Mouse (Mus musculus): ENCODE data around the gene Fam198a. TPM values are rescaled to one million over a fixed set of nuclear protein-coding genes. Genes with fewer than 3 reads are reported as not detected.
A peak's percentile ranks its signal among the peaks of the same experiment; 100 is the strongest.

Gene Fam198a
- 0.45 and 0.54 TPM in 2 replicates for polyA plus RNA-seq (2014; fragmentation: Nextera tagmentation; extraction: Ambion mirVana)

- peak within 1 kb of the TSS; percentile 5; the same call in 1 of the 2 replicates for H3K4me3 ChIP-seq (ENCODE audit: low read depth, low read length)
- ATAC-seq (ENCODE audit: insufficient number of reproducible peaks, low FRiP score, low TSS enrichment, low read depth) (peak; percentile 75), DNase-seq (ENCODE audit: low spot score) (peak; percentile 51)
- H3K9ac ChIP-seq (ENCODE audit: low read length) = no peak within 1 kb of the TSS; the same call in 1 of the 2 replicates
- H3K36me3 ChIP-seq (ENCODE audit: control insufficient read depth, insufficient read depth, low read length) = no peaks in the 10 kb centered on the region
- no peaks in the 10 kb centered on the region for H3K4me1 ChIP-seq (ENCODE audit: control insufficient read depth, insufficient read depth, low read length)
- no peaks in the 10 kb centered on the region for H3K27me3 ChIP-seq (ENCODE audit: control insufficient read depth, insufficient read depth, low read length)
- WGBS = 14% methylated on average over 14 of the region's 14 CpGs
- H3K4me2 ChIP-seq (ENCODE audit: low read depth, severe bottlenecking) = peak within 1 kb of the TSS; percentile 31
- no peak within 1 kb of the TSS for H3K27ac ChIP-seq (replicated peaks; ENCODE audit: low read depth, low read length)
- H3K9me3 ChIP-seq (ENCODE audit: control insufficient read depth, low read length) = no peaks in the 10 kb centered on the region
Observed at GRCm38 (mm10) chr9:121950418-121951113, at the start of gene Fam198a. Gene Fam198a, plus strand, starts transcription at chr9:121950988.

- Histone ChIP-seq H3K4me1 (ENCODE audit: control insufficient read depth, insufficient read depth, low read length) (no peaks in the 10 kb centered on the region), H3K9me3 (ENCODE audit: control insufficient read depth, low read length) (no peaks in the 10 kb centered on the region), H3K4me2 (ENCODE audit: low read depth, severe bottlenecking) (no peak overlapping the region), H3K4me3 (ENCODE audit: low read depth, low read length) (no peak overlapping the region), H3K27ac (replicated peaks; ENCODE audit: low read depth, low read length) (no peak overlapping the region), H3K36me3 (ENCODE audit: control insufficient read depth, insufficient read depth, low read length) (no peaks in the 10 kb centered on the region), H3K9ac (ENCODE audit: low read length) (no peak overlapping the region), H3K27me3 (ENCODE audit: control insufficient read depth, insufficient read depth, low read length) (no peaks in the 10 kb centered on the region)
- 77% methylated on average over 5 of the region's 5 CpGs for WGBS
- ATAC-seq (ENCODE audit: insufficient number of reproducible peaks, low FRiP score, low TSS enrichment, low read depth) = no peak
- no peak for DNase-seq (ENCODE audit: low spot score)
Observed at GRCm38 (mm10) chr9:121901710-121902700, 48.8 kb upstream of the Fam198a start.

GRCm38 (mm10) chr9:121903476-121904305, 47.1 kb upstream of the Fam198a start:
- H3K36me3 ChIP-seq (ENCODE audit: control insufficient read depth, insufficient read depth, low read length) = no peaks in the 10 kb centered on the region
- DNase-seq (ENCODE audit: low spot score) (no peak), ATAC-seq (ENCODE audit: insufficient number of reproducible peaks, low FRiP score, low TSS enrichment, low read depth) (no peak)
- no peak overlapping the region for H3K27ac ChIP-seq (replicated peaks; ENCODE audit: low read depth, low read length)
- no peak overlapping the region for H3K4me2 ChIP-seq (ENCODE audit: low read depth, severe bottlenecking)
- H3K9ac ChIP-seq (ENCODE audit: low read length) = no peak overlapping the region
- no peaks in the 10 kb centered on the region for H3K27me3 ChIP-seq (ENCODE audit: control insufficient read depth, insufficient read depth, low read length)
- H3K4me1 ChIP-seq (ENCODE audit: control insufficient read depth, insufficient read depth, low read length) = no peaks in the 10 kb centered on the region
- H3K9me3 ChIP-seq (ENCODE audit: control insufficient read depth, low read length) = no peaks in the 10 kb centered on the region
- WGBS = 82% methylated on average over 8 of the region's 8 CpGs
- no peak overlapping the region for H3K4me3 ChIP-seq (ENCODE audit: low read depth, low read length)

DNA sequence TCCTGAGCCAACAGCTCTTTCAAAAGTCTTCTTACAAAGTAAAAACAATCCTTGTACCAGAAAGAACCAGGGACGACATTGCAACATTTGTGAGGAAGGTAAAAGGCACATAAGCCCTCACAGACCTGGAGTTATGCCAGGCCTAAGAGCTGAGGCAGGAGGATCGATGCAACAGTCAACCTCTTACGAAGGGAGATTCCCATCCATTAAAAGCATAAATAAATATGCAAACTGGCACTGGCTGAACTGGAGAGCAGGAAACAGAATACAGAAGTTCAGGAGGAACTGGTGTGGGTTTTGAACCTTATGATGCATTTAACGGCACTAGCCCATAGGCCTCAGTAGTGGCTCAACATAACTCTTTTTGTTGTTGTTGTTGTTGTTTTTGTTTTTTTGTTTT, 46.5 kb upstream of the Fam198a start:
- WGBS = 93% methylated on average over 4 of the region's 4 CpGs
- Histone ChIP-seq H3K27ac (replicated peaks; ENCODE audit: low read depth, low read length) (no peak overlapping the region), H3K27me3 (ENCODE audit: control insufficient read depth, insufficient read depth, low read length) (no peaks in the 10 kb centered on the region), H3K9me3 (ENCODE audit: control insufficient read depth, low read length) (no peaks in the 10 kb centered on the region), H3K4me1 (ENCODE audit: control insufficient read depth, insufficient read depth, low read length) (no peaks in the 10 kb centered on the region), H3K9ac (ENCODE audit: low read length) (no peak overlapping the region), H3K36me3 (ENCODE audit: control insufficient read depth, insufficient read depth, low read length) (no peaks in the 10 kb centered on the region), H3K4me3 (ENCODE audit: low read depth, low read length) (no peak overlapping the region), H3K4me2 (ENCODE audit: low read depth, severe bottlenecking) (no peak overlapping the region)
- ATAC-seq (ENCODE audit: insufficient number of reproducible peaks, low FRiP score, low TSS enrichment, low read depth) (no peak), DNase-seq (ENCODE audit: low spot score) (no peak)

DNA sequence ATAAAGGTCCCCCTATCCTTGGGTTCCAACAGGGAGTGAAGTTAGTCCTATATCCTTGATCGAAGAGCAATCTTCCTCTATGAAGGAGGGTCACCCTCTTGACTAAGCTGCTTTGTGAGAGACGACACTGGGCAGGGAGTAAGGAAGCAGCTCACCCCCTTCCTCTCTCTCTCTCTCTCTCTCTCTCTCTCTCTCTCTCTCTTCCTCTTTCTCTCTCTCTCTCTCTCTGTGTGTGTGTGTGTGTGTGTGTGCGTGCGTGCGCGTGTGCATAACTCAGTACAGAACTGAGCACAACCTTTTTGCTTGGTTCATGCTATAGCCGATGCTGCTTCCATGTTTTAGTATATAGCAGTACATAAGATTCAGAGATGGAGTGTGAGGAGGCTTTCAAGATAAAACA, 45.8 kb upstream of the Fam198a start:
- Histone ChIP-seq H3K9me3 (ENCODE audit: control insufficient read depth, low read length) (no peaks in the 10 kb centered on the region), H3K4me2 (ENCODE audit: low read depth, severe bottlenecking) (no peak overlapping the region), H3K36me3 (ENCODE audit: control insufficient read depth, insufficient read depth, low read length) (no peaks in the 10 kb centered on the region), H3K27me3 (ENCODE audit: control insufficient read depth, insufficient read depth, low read length) (no peaks in the 10 kb centered on the region), H3K4me1 (ENCODE audit: control insufficient read depth, insufficient read depth, low read length) (no peaks in the 10 kb centered on the region), H3K9ac (ENCODE audit: low read length) (no peak overlapping the region), H3K4me3 (ENCODE audit: low read depth, low read length) (no peak overlapping the region), H3K27ac (replicated peaks; ENCODE audit: low read depth, low read length) (no peak overlapping the region)
- WGBS = 95% methylated on average over 7 of the region's 7 CpGs
- ATAC-seq (ENCODE audit: insufficient number of reproducible peaks, low FRiP score, low TSS enrichment, low read depth) (no peak), DNase-seq (ENCODE audit: low spot score) (no peak)

GRCm38 (mm10) chr9:121905556-121906185, 45.1 kb upstream of the Fam198a start:
- no peak overlapping the region for H3K4me2 ChIP-seq (ENCODE audit: low read depth, severe bottlenecking)
- DNase-seq (ENCODE audit: low spot score) (no peak), ATAC-seq (ENCODE audit: insufficient number of reproducible peaks, low FRiP score, low TSS enrichment, low read depth) (no peak)
- no peak overlapping the region for H3K27ac ChIP-seq (replicated peaks; ENCODE audit: low read depth, low read length)
- 88% methylated on average over 4 of the region's 4 CpGs for WGBS
- no peak overlapping the region for H3K9ac ChIP-seq (ENCODE audit: low read length)
- H3K36me3 ChIP-seq (ENCODE audit: control insufficient read depth, insufficient read depth, low read length) = no peaks in the 10 kb centered on the region
- no peak overlapping the region for H3K4me3 ChIP-seq (ENCODE audit: low read depth, low read length)
- H3K27me3 ChIP-seq (ENCODE audit: control insufficient read depth, insufficient read depth, low read length) = no peaks in the 10 kb centered on the region
- H3K9me3 ChIP-seq (ENCODE audit: control insufficient read depth, low read length) = no peaks in the 10 kb centered on the region
- no peaks in the 10 kb centered on the region for H3K4me1 ChIP-seq (ENCODE audit: control insufficient read depth, insufficient read depth, low read length)

DNA sequence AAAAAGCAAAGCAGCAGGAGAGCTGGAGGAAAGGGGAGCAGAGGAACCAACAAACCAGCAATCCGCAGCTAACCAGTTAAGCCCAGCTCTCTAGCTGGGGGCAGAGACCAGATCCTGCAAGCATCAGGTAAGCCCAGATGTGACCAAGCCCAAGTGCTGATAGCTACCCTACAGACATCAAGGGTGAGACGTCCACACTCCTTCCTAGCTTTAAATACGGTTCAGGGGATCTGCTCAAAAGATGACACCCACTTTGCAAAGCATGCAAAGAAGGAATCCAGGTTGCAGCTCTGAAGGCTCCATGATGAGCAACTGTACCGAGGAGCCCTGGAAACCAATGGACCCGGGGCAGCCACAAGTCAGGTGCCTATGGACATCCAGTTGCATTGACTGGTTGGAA, 44.3 kb upstream of the Fam198a start:
- ATAC-seq (ENCODE audit: insufficient number of reproducible peaks, low FRiP score, low TSS enrichment, low read depth) (no peak), DNase-seq (ENCODE audit: low spot score) (no peak)
- Histone ChIP-seq H3K36me3 (ENCODE audit: control insufficient read depth, insufficient read depth, low read length) (no peaks in the 10 kb centered on the region), H3K27ac (replicated peaks; ENCODE audit: low read depth, low read length) (no peak overlapping the region), H3K9ac (ENCODE audit: low read length) (no peak overlapping the region), H3K9me3 (ENCODE audit: control insufficient read depth, low read length) (no peaks in the 10 kb centered on the region), H3K4me3 (ENCODE audit: low read depth, low read length) (no peak overlapping the region), H3K4me1 (ENCODE audit: control insufficient read depth, insufficient read depth, low read length) (no peaks in the 10 kb centered on the region), H3K4me2 (ENCODE audit: low read depth, severe bottlenecking) (no peak overlapping the region), H3K27me3 (ENCODE audit: control insufficient read depth, insufficient read depth, low read length) (no peaks in the 10 kb centered on the region)
- WGBS = 90% methylated on average over 5 of the region's 5 CpGs
